Mouse (Mus musculus) C2C12 (cell line): ENCODE measurements at regions not wholly inside any gene's neighbourhood (a gene's known extent, or its start where the extent isn't known, plus 50 kb on each side); places are given as distances from the start of the nearest gene placed in this dataset.

ENCODE experiments used
- H3K27me3 ChIP-seq: one replicate; pipeline ENCODE4 v1.6.1; 2011; ENCODE audit not compliant: control insufficient read depth, insufficient read depth, insufficient read length
- H3K36me3 ChIP-seq: one replicate; pipeline ENCODE4 v1.6.1; 2011; ENCODE audit not compliant: control insufficient read depth, insufficient read depth
- H3K4me3 ChIP-seq: one replicate; pipeline ENCODE4 v1.5.1; 2011; ENCODE audit warnings: mild to moderate bottlenecking, control low read depth; ENCODE audit not compliant: poor library complexity, insufficient read depth, severe bottlenecking
- H3K79me2 ChIP-seq: one replicate; pipeline ENCODE4 v1.6.1; 2011; ENCODE audit not compliant: control insufficient read depth, insufficient read depth
- H3K79me3 ChIP-seq: one replicate; pipeline ENCODE4 v1.6.1; 2011; ENCODE audit warnings: low read depth, control low read depth
- H3ac ChIP-seq: one replicate; pipeline ENCODE3; 2011; ENCODE audit warnings: low read depth; ENCODE audit not compliant: control insufficient read depth, insufficient read length
- CEBPB ChIP-seq: IDR thresholded peaks from one replicate; pipeline ENCODE4 v1.6.1; 2011; ENCODE audit warnings: low read depth, mild to moderate bottlenecking, control low read depth, moderate library complexity
- CTCF ChIP-seq: IDR thresholded peaks from one replicate; pipeline ENCODE4 v1.5.1; 2011; ENCODE audit not compliant: control insufficient read depth, insufficient read depth, insufficient read length
- FOSL1 ChIP-seq: IDR thresholded peaks from one replicate; pipeline ENCODE4 v1.8.0; 2011; ENCODE audit warnings: mild to moderate bottlenecking, low read length; ENCODE audit not compliant: poor library complexity, insufficient read depth, severe bottlenecking
- MAX ChIP-seq: IDR thresholded peaks from one replicate; pipeline ENCODE4 v1.6.1; 2011; ENCODE audit warnings: mild to moderate bottlenecking, control low read depth
- MYOD1 ChIP-seq: IDR thresholded peaks from one replicate; pipeline ENCODE4 v1.6.1; 2011; ENCODE audit warnings: low read depth; ENCODE audit not compliant: control insufficient read depth, insufficient read length
- MYOG ChIP-seq: IDR thresholded peaks from one replicate; pipeline ENCODE4 v1.6.1; 2011; ENCODE audit not compliant: control insufficient read depth, insufficient read length; ENCODE audit errors: extremely low read depth
- USF1 ChIP-seq: IDR thresholded peaks from one replicate; pipeline ENCODE4 v1.6.1; 2011; ENCODE audit warnings: low read depth, mild to moderate bottlenecking, control low read depth, moderate library complexity

DNA sequence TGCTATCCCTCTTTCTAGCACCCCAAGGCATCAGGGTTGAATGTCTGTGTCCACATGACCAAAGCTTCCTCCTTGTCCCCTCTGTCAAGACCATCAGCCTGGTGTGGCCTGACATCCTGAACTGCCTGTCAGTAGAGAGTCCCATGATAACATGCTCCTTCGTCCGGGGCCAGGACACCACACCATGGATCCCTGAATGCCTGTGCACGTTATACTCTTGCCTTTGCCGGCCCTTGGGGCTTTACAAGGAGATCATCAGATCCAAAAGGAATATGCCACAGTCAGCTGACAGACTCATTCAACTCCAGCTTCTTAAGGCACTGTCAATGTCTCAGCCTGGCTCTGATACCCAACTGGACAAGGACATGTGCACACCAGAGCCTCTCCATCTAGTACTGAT lies 493.5 kb downstream of the Fam19a5 start:
- H3K4me3 ChIP-seq: no peak overlapping the region
- H3K27me3 ChIP-seq: no peaks in the 10 kb centered on the region
- no peak overlapping the region for H3ac ChIP-seq
- no peaks in the 10 kb centered on the region for H3K36me3 ChIP-seq
- no peaks in the 10 kb centered on the region for H3K79me2 ChIP-seq
- TF ChIP-seq CEBPB (no peak), MYOG (no peak), FOSL1 (no peak), MAX (no peak), MYOD1 (no peak), CTCF (no peak), USF1 (no peak)
- no peaks in the 10 kb centered on the region for H3K79me3 ChIP-seq

DNA sequence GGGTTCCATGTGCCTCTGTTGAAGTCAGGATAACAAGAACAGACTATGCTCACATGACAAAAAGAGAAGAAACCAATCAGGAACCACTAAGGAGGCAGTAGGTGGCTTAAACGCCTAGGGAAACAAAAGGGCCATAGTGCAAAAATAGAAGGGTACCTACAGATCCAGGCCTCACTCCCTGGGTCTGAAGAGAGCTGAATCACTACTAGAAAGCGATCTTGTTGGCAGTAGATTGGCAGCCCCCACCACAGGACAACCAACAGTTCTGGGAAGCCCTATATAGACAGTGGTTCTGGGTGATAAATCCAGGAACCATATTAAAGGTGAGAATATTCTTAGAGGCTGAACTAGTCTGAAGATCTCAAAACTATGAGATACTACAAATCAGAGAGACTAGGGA lies 498.7 kb downstream of the Fam19a5 start:
- no peaks in the 10 kb centered on the region for H3K79me3 ChIP-seq
- no peaks in the 10 kb centered on the region for H3K79me2 ChIP-seq
- H3K27me3 ChIP-seq: no peaks in the 10 kb centered on the region
- H3K36me3 ChIP-seq: no peaks in the 10 kb centered on the region
- TF ChIP-seq MYOD1 (no peak), USF1 (no peak), CEBPB (no peak), MYOG (no peak), MAX (no peak), FOSL1 (no peak), CTCF (no peak)
- no peak overlapping the region for H3K4me3 ChIP-seq
- H3ac ChIP-seq: no peak overlapping the region

DNA sequence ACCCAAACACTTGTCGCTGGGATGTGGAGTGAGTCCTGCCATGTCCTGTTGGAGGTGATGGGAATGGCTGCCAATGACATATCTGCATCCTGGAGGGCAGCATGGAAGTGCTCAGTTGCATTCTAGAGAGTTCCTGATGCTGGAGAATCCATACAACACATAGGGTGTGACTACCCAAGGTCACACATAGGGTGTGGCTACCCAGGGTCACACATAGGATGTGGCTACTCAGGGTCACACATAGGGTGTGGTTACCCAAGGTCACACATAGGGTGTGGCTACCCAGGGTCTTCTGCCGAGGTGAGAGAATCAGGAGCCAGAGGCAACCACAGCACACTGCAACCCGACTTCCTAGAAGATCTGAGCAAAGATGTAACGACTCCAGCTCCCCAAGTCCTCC lies 514.0 kb downstream of the Fam19a5 start:
- no peak overlapping the region for H3K4me3 ChIP-seq
- no peaks in the 10 kb centered on the region for H3K27me3 ChIP-seq
- no peak for TF ChIP-seq MAX
- no peak for TF ChIP-seq CTCF
- TF ChIP-seq USF1: no peak
- TF ChIP-seq MYOD1: no peak
- no peak for TF ChIP-seq CEBPB
- no peak for TF ChIP-seq MYOG
- TF ChIP-seq FOSL1: no peak
- H3K79me3 ChIP-seq: no peaks in the 10 kb centered on the region
- H3ac ChIP-seq: no peak overlapping the region
- no peaks in the 10 kb centered on the region for H3K79me2 ChIP-seq
- H3K36me3 ChIP-seq: no peaks in the 10 kb centered on the region

DNA sequence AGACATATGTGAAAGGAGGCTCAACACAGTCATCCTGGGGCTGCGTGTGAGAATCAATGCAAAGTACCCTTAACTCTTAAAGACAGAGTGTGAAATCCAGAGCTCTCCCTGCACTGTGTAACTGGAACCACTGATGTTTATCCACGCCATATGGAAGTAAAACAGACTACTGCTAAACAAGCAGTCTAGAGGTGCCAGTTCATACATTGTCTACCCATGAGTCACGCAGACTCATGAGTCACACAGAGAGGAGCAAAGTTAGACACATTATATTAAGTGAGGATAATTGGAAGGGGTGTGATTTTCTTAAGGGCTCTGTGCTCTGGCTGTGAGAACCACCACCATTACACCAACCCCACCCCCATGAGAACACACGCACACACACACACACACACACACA lies 516.8 kb downstream of the Fam19a5 start:
- no peaks in the 10 kb centered on the region for H3K79me3 ChIP-seq
- no peaks in the 10 kb centered on the region for H3K79me2 ChIP-seq
- H3K36me3 ChIP-seq: no peaks in the 10 kb centered on the region
- H3K27me3 ChIP-seq: no peaks in the 10 kb centered on the region
- TF ChIP-seq CTCF: no peak
- TF ChIP-seq MYOG: no peak
- no peak for TF ChIP-seq CEBPB
- TF ChIP-seq FOSL1: no peak
- no peak for TF ChIP-seq MAX
- TF ChIP-seq USF1: no peak
- no peak for TF ChIP-seq MYOD1
- H3K4me3 ChIP-seq: no peak overlapping the region
- no peak overlapping the region for H3ac ChIP-seq

DNA sequence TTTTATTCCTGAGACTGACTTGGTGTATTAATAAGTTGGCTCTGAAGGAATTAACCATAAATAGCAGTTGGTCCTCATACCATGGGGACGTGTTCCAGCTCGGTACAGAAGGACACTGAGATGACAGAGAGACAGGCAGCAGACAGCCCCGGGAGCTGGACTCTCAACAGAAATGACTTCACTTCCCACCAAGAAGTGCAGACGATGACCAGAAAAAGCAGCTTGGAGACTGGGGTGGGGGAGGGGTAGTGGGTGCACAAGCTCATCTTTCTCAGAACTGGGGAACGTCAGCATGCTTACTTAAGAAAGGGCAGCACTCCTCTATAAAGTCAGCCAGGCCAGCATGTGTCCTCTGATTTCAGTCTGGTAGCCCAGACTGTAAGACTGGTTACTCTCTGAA lies 518.9 kb downstream of the Fam19a5 start:
- no peaks in the 10 kb centered on the region for H3K79me2 ChIP-seq
- TF ChIP-seq USF1: no peak
- TF ChIP-seq FOSL1: no peak
- TF ChIP-seq MYOD1: no peak
- TF ChIP-seq CTCF: no peak
- no peak for TF ChIP-seq MAX
- no peak for TF ChIP-seq CEBPB

GRCm38 (mm10) chr15:88068476-88068875 lies 524.4 kb downstream of the Fam19a5 start:
- Histone ChIP-seq H3K27me3 (no peaks in the 10 kb centered on the region), H3K36me3 (no peaks in the 10 kb centered on the region), H3K79me3 (no peaks in the 10 kb centered on the region), H3K4me3 (no peak overlapping the region), H3ac (no peak overlapping the region), H3K79me2 (no peaks in the 10 kb centered on the region)
- no peak for TF ChIP-seq CEBPB
- TF ChIP-seq FOSL1: no peak
- no peak for TF ChIP-seq MYOG
- no peak for TF ChIP-seq USF1
- TF ChIP-seq MYOD1: no peak
- TF ChIP-seq MAX: no peak
- no peak for TF ChIP-seq CTCF

More for the DNA sequence above, 518.9 kb downstream of the Fam19a5 start:
- no peaks in the 10 kb centered on the region for H3K27me3 ChIP-seq
- H3K36me3 ChIP-seq: no peaks in the 10 kb centered on the region
- H3K79me3 ChIP-seq: no peaks in the 10 kb centered on the region
- no peak overlapping the region for H3K4me3 ChIP-seq
- H3ac ChIP-seq: no peak overlapping the region
